Mouse (Mus musculus) kidney, postnatal 10 days (tissue): Measurements from ENCODE around the gene Dppa4.

Experiments
- DNase-seq: peaks from one replicate; pipeline ENCODE4 v3.0.0; 2021; ENCODE audit warnings: mixed read lengths

Gene Dppa4

GRCm38 (mm10) chr16:48326903-48327302 lies 43.4 kb downstream of the Dppa4 start:
- peak; percentile 45 for DNase-seq

- no peak for DNase-seq
Measured at GRCm38 (mm10) chr16:48328420-48328819, 44.9 kb downstream of the Dppa4 start.

DNA sequence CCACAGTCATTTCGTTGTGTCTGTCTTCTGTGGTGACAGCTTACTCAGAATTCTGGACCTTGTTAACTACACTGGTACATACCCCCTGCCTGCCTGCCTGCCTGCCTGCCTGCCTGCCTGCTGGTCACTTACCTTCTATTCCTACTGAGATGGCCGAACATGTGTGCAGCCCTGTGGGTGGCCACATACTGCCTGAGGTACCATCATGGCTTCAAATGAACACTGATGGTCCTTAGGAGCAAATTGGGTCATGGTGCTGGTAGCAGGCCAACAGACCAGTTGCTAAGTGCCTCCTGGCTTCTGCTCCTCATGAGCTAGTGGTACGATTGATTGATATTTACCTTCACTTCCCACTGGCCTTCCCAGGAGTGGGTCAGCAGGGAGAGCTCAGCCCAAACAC lies 48.3 kb downstream of the Dppa4 start:
- DNase-seq, result no peak

- DNase-seq, result no peak
Measured at GRCm38 (mm10) chr16:48335326-48335725, 51.8 kb downstream of the Dppa4 start.
